In genomic region chr11:11774893-11775292, GRCm38 (mm10) we compare ENCODE assay signal across 2 mouse cellular contexts.
A peak's percentile ranks its signal among the peaks of the same experiment; 100 is the strongest.
TF ChIP-seq lines count a peak whose summit lies in the region.

No protein-coding gene starts in this region.

TF ChIP-seq in CH12.LX, 34 proteins besides CTCF, POLR2A, EP300 and RAD21 (continued from another document):
- TF ChIP-seq POLR2AphosphoS2 (IDR thresholded peaks at IDR 0.05; ENCODE audit: low read depth, low read length) (peak; percentile 64; the same call in 1 of the 2 replicates), MYC (IDR thresholded peaks at IDR 0.05; ENCODE audit: low read depth, low read length) (no peak), ELF1 (IDR thresholded peaks at IDR 0.05; ENCODE audit: low read depth, low read length) (no peak), JUN (IDR thresholded peaks at IDR 0.05; ENCODE audit: insufficient read depth, low read depth, low read length) (no peak), ETS1 (conservative IDR thresholded peaks at IDR 0.05; ENCODE audit: low read depth, low read length) (no peak), USF2 (conservative IDR thresholded peaks at IDR 0.05; ENCODE audit: low read depth, low read length) (no peak), MAFK (IDR thresholded peaks at IDR 0.05; ENCODE audit: insufficient replicate concordance, low read length) (no peak), RCOR1 (conservative IDR thresholded peaks at IDR 0.05; ENCODE audit: low read depth, low read length) (no peak), ZNF384 (IDR thresholded peaks at IDR 0.05; ENCODE audit: low read depth, low read length) (no peak), ZMIZ1 (IDR thresholded peaks at IDR 0.05; ENCODE audit: low read depth, low read length) (peak; percentile 71; the same call in 1 of the 2 replicates), NELFE (IDR thresholded peaks at IDR 0.05; ENCODE audit: low read depth, low read length) (no peak)
TF ChIP-seq in CH12.LX: peak in this region for 2.

TF ChIP-seq in MEL, 35 proteins besides CTCF, POLR2A, EP300 and RAD21 (continued from another document):
- 0 out of 2 replicates have a peak, but pooled peaks have one; percentile 0 for TF ChIP-seq SMC3 (IDR thresholded peaks at IDR 0.05; ENCODE audit: low read depth, low read length)
